Mouse (Mus musculus): ENCODE data around the gene Nabp2. TPM values are rescaled to one million over a fixed set of nuclear protein-coding genes. Genes with fewer than 3 reads are reported as not detected.

Gene Nabp2
- total and polyA plus RNA-seq, 3 experiments = 40.3 to 123 (median 43.7) TPM

DNA sequence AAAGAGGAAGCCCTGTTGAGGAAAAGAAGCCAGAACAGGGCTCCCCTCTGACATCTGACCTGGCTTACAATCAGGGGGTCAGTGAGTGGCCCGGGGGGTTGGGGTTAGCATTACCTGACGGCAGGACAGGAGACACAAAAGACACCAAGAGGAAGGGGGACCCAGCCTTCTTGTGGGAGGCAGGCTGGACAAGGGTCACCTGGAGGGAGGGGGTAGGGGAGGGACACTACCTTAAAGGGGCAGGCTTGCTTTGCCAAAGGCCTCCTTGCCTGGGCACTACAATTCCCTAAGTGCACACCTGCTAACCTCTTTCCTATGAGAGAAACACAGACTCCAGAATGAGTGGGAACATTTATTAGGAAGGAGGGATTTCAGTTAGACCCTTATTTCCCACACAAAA lies 10.2 kb downstream of the Nabp2 start, which contains the start of gene Slc39a5:
Gene Slc39a5 (minus strand): TSS at position 174 of the 400 bp plus-strand sequence.
- peaks cover 19 to 91% of the 10 kb centered on the region in 2 experiments for H3K36me3 ChIP-seq (replicated peaks in 1 of 2; ENCODE audit: control insufficient read depth in 1 of 2, insufficient read depth in 1 of 2, low read length in 1 of 2)
- no peaks in the 10 kb centered on the region for H3K79me2 ChIP-seq (replicated peaks; ENCODE audit: control insufficient read depth, extremely low read depth, insufficient read depth, poor library complexity, severe bottlenecking)
- in situ Hi-C loops (cut with MboI; ENCODE audit: low pct_ligation_motif_present, low pct_unique_long_range_greater_than_20kb, low sequenced_read_pairs) = no loop called here
- no peak within 1 kb of the TSS for H3K4me3 ChIP-seq (replicated peaks in 1 of 3; ENCODE audit: low read depth in 2 of 3, low read length in 2 of 3, poor library complexity in 1 of 3)
- no peaks in the 10 kb centered on the region for H3K4me1 ChIP-seq (ENCODE audit: control insufficient read depth in 1 of 2, insufficient read depth in 2 of 2)
- DNase-seq (ENCODE audit: extremely low read depth) = no peak
- H3K4me2 ChIP-seq (ENCODE audit: insufficient read depth, low read depth, poor library complexity, severe bottlenecking) = no peak within 1 kb of the TSS
- no peak for TF ChIP-seq BHLHE40 (IDR thresholded peaks at IDR 0.05; ENCODE audit: low read depth, low read length)
- TF ChIP-seq SIN3A (IDR thresholded peaks at IDR 0.05; ENCODE audit: low read length) = no peak
- TF ChIP-seq MAX (IDR thresholded peaks at IDR 0.05; ENCODE audit: low read length) = no peak
- TF ChIP-seq RAD21 (IDR thresholded peaks at IDR 0.05; ENCODE audit: low read depth, low read length) = no peak
- no peak for TF ChIP-seq GABPA (IDR thresholded peaks at IDR 0.05; ENCODE audit: insufficient replicate concordance, low read depth, low read length)
- TF ChIP-seq ZNF384 (IDR thresholded peaks at IDR 0.05; ENCODE audit: low read depth, low read length) = no peak
- no peak for TF ChIP-seq MAFK (IDR thresholded peaks at IDR 0.05; ENCODE audit: insufficient replicate concordance, low read length)
- TF ChIP-seq ETS1 (conservative IDR thresholded peaks at IDR 0.05; ENCODE audit: low read depth, low read length) = no peak
- TF ChIP-seq SMC3 (IDR thresholded peaks at IDR 0.05; ENCODE audit: low read depth, low read length) = no peak
- no peak for TF ChIP-seq MEF2A (IDR thresholded peaks at IDR 0.05; ENCODE audit: borderline replicate concordance, low read depth, low read length)
- no peak for TF ChIP-seq MAZ (IDR thresholded peaks at IDR 0.05; ENCODE audit: low read depth, low read length)
- no peak for TF ChIP-seq ZC3H11A (IDR thresholded peaks at IDR 0.05; ENCODE audit: low read depth, low read length)
- TF ChIP-seq KAT2A (IDR thresholded peaks at IDR 0.05; ENCODE audit: insufficient replicate concordance, low read length) = no peak
- no peak for TF ChIP-seq USF2 (conservative IDR thresholded peaks at IDR 0.05; ENCODE audit: low read depth, low read length)
- TF ChIP-seq CHD1 (IDR thresholded peaks at IDR 0.05; ENCODE audit: low read depth, low read length) = no peak
- no peak for TF ChIP-seq ELF1 (IDR thresholded peaks at IDR 0.05; ENCODE audit: low read depth, low read length)
- TF ChIP-seq TBP (conservative IDR thresholded peaks at IDR 0.05; ENCODE audit: low read depth, low read length) = no peak
- no peak for TF ChIP-seq TCF12 (IDR thresholded peaks at IDR 0.05; ENCODE audit: low read depth, low read length)
- no peak within 1 kb of the TSS for H3K27ac ChIP-seq (ENCODE audit: insufficient read depth, low read depth)
- no peaks in the 10 kb centered on the region for H3K27me3 ChIP-seq (replicated peaks)
- dilution Hi-C loops (cut with MboI; ENCODE audit: extremely low pct_ligation_motif_present, extremely low pct_unique_long_range_greater_than_20kb, low sequenced_read_pairs) = no loop called here
- no peak within 1 kb of the TSS for H3K9ac ChIP-seq (ENCODE audit: insufficient read depth, low read depth)
- no peaks in the 10 kb centered on the region for H3K9me3 ChIP-seq (replicated peaks; ENCODE audit: low read length)

DNA sequence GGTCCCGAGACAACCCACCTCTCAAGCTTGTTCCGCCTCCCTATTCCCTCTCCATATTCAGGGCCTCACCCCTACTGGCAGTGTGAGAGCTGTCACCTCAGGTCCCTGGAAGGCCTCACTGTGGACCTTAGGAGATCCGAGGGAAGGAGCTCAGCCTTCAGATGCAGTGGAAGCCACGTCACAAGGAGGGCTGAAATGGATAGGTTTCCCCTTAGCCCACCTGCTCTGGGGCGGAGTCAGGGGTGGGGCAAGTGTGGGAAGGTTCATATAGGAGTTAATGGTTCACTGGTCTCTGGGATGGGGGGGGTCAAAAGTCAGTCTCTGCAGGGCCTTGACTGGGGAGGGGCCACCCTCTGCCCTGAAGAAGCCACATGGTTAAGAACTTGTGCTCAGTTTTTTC lies 11.0 kb downstream of the Nabp2 start:
- TF ChIP-seq JUN (IDR thresholded peaks at IDR 0.05; ENCODE audit: insufficient read depth, low read depth, low read length) (no peak), MEF2A (IDR thresholded peaks at IDR 0.05; ENCODE audit: borderline replicate concordance, low read depth, low read length) (no peak), E2F4 (IDR thresholded peaks at IDR 0.05; ENCODE audit: insufficient replicate concordance, low read depth, low read length) (no peak), SMC3 (IDR thresholded peaks at IDR 0.05; ENCODE audit: low read depth, low read length) (no peak), ZMIZ1 (IDR thresholded peaks at IDR 0.05; ENCODE audit: low read depth, low read length) (no peak)
- H3K27me3 ChIP-seq (replicated peaks) = no peaks in the 10 kb centered on the region
- in situ Hi-C loops (cut with MboI; ENCODE audit: low pct_ligation_motif_present, low pct_unique_long_range_greater_than_20kb, low sequenced_read_pairs) (no loop called here), dilution Hi-C loops (cut with MboI; ENCODE audit: extremely low pct_ligation_motif_present, extremely low pct_unique_long_range_greater_than_20kb, low sequenced_read_pairs) (no loop called here)
- peaks cover 19 to 91% of the 10 kb centered on the region in 2 experiments for H3K36me3 ChIP-seq (replicated peaks in 1 of 2; ENCODE audit: control insufficient read depth in 1 of 2, insufficient read depth in 1 of 2, low read length in 1 of 2)
- no peak overlapping the region for H3K4me3 ChIP-seq (replicated peaks in 1 of 3; ENCODE audit: low read depth in 2 of 3, low read length in 2 of 3, poor library complexity in 1 of 3)
- H3K79me2 ChIP-seq (replicated peaks; ENCODE audit: control insufficient read depth, extremely low read depth, insufficient read depth, poor library complexity, severe bottlenecking) = no peaks in the 10 kb centered on the region
- no peaks in the 10 kb centered on the region for H3K9me3 ChIP-seq (replicated peaks; ENCODE audit: low read length)
- DNase-seq (ENCODE audit: extremely low read depth) = no peak
- H3K4me2 ChIP-seq (ENCODE audit: insufficient read depth, low read depth, poor library complexity, severe bottlenecking) = no peak overlapping the region
- H3K27ac ChIP-seq (ENCODE audit: insufficient read depth, low read depth) = no peak overlapping the region
- H3K4me1 ChIP-seq (ENCODE audit: control insufficient read depth in 1 of 2, insufficient read depth in 2 of 2) = no peaks in the 10 kb centered on the region
- no peak overlapping the region for H3K9ac ChIP-seq (ENCODE audit: insufficient read depth, low read depth)
